Mouse (Mus musculus) bone marrow macrophage, adult 2 months (primary cell): ENCODE results near the gene Cldn4.

Experiments
- CTCF ChIP-seq: IDR thresholded peaks from 2 replicates; pipeline ENCODE4 v1.5.1; 2012; ENCODE audit warnings: low read depth, mild to moderate bottlenecking, low read length, moderate library complexity
- POLR2A ChIP-seq: IDR thresholded peaks from 2 replicates; pipeline ENCODE4 v1.6.1; 2012; ENCODE audit warnings: mild to moderate bottlenecking, low read depth, low read length, borderline replicate concordance

GRCm38 (mm10) chr5:134897596-134897995, 49.1 kb downstream of the Cldn4 start:
- no peak for TF ChIP-seq POLR2A
- TF ChIP-seq CTCF, result no peak
